Mouse (Mus musculus): ENCODE measurements around the gene Unc119b.
"Not testable (repeated sequence)": the region's sequence is repeated elsewhere in the genome, so short reads cannot be mapped to it uniquely, and the experiment has no call there.

GRCm38 (mm10) chr5:115148872-115149271, 14.1 kb upstream of the Unc119b start:
- TF ChIP-seq CTCF (conservative IDR thresholded peaks at IDR 0.05; ENCODE audit: low read length); POU5F1 (IDR thresholded peaks at IDR 0.05; ENCODE audit: borderline replicate concordance, low read length); NANOG (IDR thresholded peaks at IDR 0.05; ENCODE audit: borderline replicate concordance, low read length): not testable (repeated sequence)
